Mouse (Mus musculus) mesoderm, embryonic 11.5 days (tissue): ENCODE results near the gene Wnt8b.
A peak's percentile ranks its signal among the peaks of the same experiment; 100 is the strongest.

Experiments
- DNase-seq: peaks from one replicate; pipeline ENCODE4 v3.0.0-alpha.2; 2012; ENCODE audit warnings: low read depth, low spot score

Gene Wnt8b

GRCm38 (mm10) chr19:44511451-44512231 lies 18.4 kb downstream of the Wnt8b start:
- peak; percentile 68 for DNase-seq

- DNase-seq: no peak
Measured at GRCm38 (mm10) chr19:44512601-44513000, 19.3 kb downstream of the Wnt8b start.

GRCm38 (mm10) chr19:44513054-44513833 lies 20.0 kb downstream of the Wnt8b start:
- no peak for DNase-seq

GRCm38 (mm10) chr19:44513921-44514482 lies 20.7 kb downstream of the Wnt8b start:
- DNase-seq: no peak

- peak; percentile 61 for DNase-seq
Measured at GRCm38 (mm10) chr19:44514521-44515451, 21.5 kb downstream of the Wnt8b start.

GRCm38 (mm10) chr19:44515769-44516168 lies 22.5 kb downstream of the Wnt8b start:
- DNase-seq: no peak

GRCm38 (mm10) chr19:44517996-44518768 lies 24.9 kb downstream of the Wnt8b start:
- DNase-seq: no peak

GRCm38 (mm10) chr19:44519152-44519551 lies 25.9 kb downstream of the Wnt8b start:
- DNase-seq: no peak

GRCm38 (mm10) chr19:44525551-44526205 lies 32.4 kb downstream of the Wnt8b start:
- DNase-seq: no peak

GRCm38 (mm10) chr19:44530018-44530417 lies 36.7 kb downstream of the Wnt8b start:
- DNase-seq: no peak

- DNase-seq: no peak
Measured at GRCm38 (mm10) chr19:44535376-44535775, 42.1 kb downstream of the Wnt8b start.

GRCm38 (mm10) chr19:44537416-44537815 lies 44.1 kb downstream of the Wnt8b start:
- DNase-seq: no peak

GRCm38 (mm10) chr19:44542694-44543178 lies 49.5 kb downstream of the Wnt8b start:
- no peak for DNase-seq

- no peak for DNase-seq
Measured at GRCm38 (mm10) chr19:44544372-44544771, 51.1 kb downstream of the Wnt8b start.

GRCm38 (mm10) chr19:44544775-44545174 lies 51.5 kb downstream of the Wnt8b start:
- DNase-seq: peak; percentile 88

- DNase-seq: peak; percentile 33
Measured at GRCm38 (mm10) chr19:44545321-44546041, 52.2 kb downstream of the Wnt8b start, which contains the start of gene Sec31b. Gene Sec31b (minus strand): TSS chr19:44545864.

GRCm38 (mm10) chr19:44552731-44553130 lies 59.5 kb downstream of the Wnt8b start, which contains the start of gene Gm20538:
Gene Gm20538 (minus strand): TSS chr19:44552831.
- no peak for DNase-seq

GRCm38 (mm10) chr19:44553286-44553685 lies 60.0 kb downstream of the Wnt8b start:
- no peak for DNase-seq

GRCm38 (mm10) chr19:44554490-44554860 lies 61.2 kb downstream of the Wnt8b start:
- no peak for DNase-seq
